Mouse (Mus musculus) megakaryocyte, adult 5-6 weeks (primary cell): ENCODE results near the gene Tomt. TPM values are rescaled to one million over a fixed set of nuclear protein-coding genes. Genes with fewer than 3 reads are reported as not detected.
"Not testable (repeated sequence)": the region's sequence is repeated elsewhere in the genome, so short reads cannot be mapped to it uniquely, and the experiment has no call there.

Source experiments
- ATAC-seq: 2 replicates; pipeline ENCODE4 v1.8.0; 2016; ENCODE audit warnings: mild to moderate bottlenecking, inconsistent platforms; ENCODE audit not compliant: poor library complexity, severe bottlenecking
- total RNA-seq, 2 experiments: library from RNA; stranded (forward) in 1 of 2; stranded (reverse) in 1 of 2; fragments of 153-499, 151-499 nt in 1 of 2; fragments of 221-1000, 200-1000 nt in 1 of 2; gene quantifications; 2 replicates each; pipeline versions ENCODE4 v1.2.3 to v1.2.4; 2015 to 2017

Tomt gene
- total RNA-seq (2015): 0.11 TPM in 1 of 2 replicates, not detected in the other
- total RNA-seq (2017): 0.07 TPM in 1 of 2 replicates, not detected in the other

DNA sequence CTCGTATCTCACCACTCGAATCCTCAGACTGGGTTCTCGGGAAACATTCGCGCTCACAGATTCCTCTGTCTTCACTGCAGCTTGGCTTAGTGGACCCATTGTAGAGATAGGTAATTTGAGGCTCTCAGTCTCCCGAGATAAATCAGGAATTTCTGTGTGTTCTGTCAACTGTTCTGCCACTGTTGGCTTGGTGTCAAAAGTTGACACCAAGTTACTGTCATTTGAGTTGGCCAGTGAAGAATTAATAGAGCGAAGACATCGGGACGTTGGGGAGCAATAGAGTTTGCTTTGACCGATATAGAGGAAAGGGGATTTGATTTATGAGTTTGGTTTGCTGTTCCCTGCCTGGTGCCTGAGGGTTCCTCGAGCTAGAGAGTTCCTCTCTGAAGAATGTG is at the start of gene Tomt:
Tomt (minus strand) TSS at position 73 of the 395 bp plus-strand sequence.
- ATAC-seq: no peak

DNA sequence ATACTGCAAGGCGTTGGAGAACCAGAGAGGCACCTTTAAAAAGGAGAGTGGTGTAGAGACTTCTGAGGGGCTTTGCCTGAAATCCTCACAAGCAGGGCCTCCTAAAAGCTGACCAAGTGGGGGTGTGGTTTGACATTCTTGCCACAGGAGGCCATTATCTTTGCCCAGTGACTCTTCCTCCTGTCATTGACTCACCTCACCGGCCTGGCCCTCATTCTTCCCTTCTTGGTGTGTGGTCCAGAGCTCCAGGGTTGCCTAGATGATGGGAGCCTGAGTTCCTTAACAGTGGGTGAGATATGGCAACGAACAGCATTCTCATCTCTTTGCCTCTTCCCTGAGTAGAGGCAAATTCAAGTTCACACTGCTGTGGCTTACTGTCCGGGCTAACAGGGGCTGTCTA is 49.7 kb upstream of the Tomt start:
- peak; percentile 35 for ATAC-seq

DNA sequence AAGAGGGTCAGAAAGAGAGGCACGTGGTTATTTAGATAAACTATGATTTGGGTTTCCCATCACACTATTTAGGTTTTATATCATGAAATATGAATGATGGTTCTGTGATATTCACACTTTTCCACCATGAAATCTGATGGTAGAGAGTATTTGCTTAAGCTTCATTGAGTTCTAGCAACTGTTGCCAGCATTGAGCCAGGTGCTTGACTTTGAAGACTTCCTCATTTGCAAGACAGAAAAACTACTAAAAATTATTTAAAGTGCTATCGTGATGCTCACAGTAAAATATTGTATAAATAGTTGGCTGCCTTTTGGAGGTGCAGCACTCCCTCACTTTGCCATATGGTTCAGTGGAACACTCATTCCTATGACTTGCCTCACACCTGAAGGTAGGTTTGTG is 49.1 kb upstream of the Tomt start:
- no peak for ATAC-seq

DNA sequence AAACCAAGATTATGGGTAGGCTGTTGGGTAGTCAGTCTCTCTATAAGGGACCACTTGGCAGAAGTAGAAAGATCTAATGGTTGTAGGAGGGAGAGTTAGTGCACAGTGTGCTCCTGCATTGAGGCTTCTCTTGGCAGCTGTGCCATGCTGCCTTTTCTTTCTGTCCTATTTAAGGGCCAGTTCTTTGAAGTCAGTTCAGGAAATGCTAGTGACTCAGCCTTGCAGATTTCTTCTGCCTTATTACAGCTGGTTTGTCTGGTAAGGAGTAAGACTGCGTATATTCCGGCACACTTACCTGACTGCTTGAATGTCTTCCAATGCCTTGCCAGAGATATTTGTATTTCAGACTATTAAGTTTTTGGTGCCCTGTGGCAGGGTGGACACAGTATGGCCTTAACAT is 48.0 kb upstream of the Tomt start:
- ATAC-seq: no peak

DNA sequence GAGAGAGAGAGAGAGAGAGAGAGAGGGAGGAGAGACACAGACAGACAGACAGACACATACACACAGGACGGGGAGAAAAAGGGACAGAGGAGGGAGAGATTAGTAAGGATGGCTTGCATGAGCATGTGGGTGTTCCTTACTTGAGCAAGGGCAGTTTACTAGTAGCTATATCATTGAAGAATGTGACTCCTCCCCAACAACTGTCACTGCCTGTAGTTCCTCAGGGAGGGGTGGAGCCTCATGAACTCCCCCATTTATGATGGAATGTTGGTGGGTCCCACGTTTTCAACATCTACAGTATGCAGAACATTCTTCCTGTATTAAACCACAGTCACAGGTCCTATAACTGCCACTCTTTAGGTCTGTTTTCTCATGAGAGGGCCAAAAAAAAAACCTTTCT is 45.9 kb upstream of the Tomt start:
- ATAC-seq: no peak

DNA sequence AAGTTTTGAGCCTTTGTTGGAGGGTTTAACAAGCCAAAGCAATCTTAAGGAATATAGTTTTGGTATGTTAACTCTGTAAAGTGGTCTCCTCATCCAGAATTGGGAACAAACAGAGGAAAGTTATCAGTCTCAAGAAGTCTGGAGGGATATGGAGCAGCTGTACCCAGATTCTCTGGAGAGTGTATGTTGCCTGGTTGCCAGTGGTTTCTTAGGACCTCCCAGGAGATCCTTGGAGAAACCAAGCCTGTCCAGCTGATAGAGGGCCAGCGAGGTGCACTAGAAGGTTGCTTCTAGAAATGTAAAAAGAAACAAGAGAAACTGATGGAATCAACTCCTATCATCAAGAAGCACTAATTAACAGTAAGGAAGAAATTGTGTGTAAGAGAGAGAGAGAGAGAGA is 45.5 kb upstream of the Tomt start:
- ATAC-seq: no peak

DNA sequence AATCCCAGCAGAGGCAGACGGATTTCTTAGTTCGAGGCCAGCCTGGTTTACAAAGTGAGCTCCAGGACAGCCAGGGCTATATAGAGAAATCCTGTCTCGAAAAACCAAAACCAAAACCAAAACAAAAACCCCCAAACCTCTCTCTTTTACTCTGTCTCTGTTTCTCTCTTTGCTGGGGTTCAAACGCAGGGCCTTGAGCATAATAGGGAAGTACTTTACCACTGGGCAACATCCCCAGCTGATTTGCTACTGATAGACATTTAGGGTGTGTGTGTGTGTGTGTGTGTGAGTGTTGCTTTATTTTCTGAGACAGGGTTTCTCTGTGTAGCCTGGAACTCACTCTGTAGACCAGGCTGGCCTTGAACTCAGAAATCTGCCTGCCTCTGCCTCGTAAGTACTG is 42.8 kb upstream of the Tomt start:
- peak; percentile 84 for ATAC-seq

DNA sequence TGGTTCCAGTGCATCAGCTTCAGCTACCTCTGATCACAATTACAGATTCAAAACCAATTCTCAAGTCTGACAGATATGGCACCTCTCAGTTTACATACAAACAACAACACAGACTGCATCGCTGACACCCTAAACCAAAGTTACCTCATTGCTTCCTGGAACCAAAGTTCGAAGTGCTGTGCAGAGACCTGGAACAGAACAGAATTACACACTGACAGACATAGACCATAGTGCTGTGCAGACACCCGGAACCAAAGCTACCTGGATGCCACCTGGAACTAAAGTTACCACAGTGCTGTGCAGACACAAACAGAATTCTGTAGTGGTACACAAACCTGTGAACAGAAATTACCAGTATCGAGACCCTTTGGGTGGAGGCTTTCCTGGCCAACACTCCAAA is 33.6 kb upstream of the Tomt start:
- ATAC-seq: no peak

DNA sequence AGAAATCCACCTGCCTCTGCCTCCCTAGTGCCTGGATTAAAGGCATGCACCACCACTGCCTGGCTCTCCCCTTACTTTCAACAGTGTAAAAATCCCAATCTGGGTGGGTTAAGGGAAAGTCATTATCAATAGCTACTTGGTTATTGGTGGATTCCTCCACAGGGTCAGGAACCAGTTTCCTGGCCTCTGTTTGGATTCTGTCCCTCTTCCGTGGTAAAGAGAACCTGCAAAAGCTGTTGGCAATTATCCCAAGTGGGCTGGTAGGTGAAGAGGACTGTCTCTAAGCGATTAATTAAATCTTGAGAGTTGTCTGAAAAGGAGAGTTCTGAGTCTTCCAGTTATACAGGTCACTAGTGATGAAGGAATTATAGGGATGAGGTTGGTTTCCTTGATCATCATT is 32.2 kb upstream of the Tomt start:
- no peak for ATAC-seq

DNA sequence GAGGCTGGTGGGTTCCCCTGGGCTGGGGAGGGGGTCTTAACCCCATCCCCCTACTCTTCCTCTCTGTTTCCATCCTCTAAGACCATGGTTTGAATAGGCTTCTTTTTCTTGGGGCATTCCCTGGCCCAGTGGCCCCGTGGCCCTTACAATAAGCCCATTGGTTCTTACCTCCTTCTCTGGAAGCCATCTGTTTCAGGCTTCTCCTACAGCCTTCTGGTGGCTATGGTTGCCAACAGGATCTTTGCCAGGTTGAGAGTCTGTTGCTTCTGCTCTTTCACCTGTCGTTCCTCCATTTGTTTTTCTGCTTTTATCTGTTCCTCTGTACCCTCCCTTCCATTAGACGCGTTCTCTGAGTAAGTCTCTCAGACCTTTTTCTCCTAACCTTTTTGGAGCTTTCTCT is 31.4 kb upstream of the Tomt start:
- no peak for ATAC-seq

DNA sequence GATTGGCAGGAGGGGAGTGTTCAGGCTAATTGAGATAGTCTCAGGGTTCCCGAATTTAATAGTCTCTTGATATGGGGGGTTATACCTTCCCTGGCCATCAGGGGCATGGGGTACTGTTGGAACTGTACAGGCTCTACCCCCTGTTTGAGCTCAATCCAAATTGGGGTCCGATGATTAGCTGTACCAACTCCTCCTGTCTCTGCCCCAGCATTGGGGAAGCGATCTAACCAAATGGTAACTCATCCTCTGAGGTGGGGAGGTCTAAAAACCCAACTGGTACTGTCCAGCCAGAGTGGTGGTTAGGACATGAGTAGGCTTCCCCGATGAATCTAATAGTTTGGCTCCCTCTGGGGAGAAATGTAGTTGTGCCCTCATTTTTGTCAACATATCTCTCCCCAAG is 30.8 kb upstream of the Tomt start:
- ATAC-seq: no peak

DNA sequence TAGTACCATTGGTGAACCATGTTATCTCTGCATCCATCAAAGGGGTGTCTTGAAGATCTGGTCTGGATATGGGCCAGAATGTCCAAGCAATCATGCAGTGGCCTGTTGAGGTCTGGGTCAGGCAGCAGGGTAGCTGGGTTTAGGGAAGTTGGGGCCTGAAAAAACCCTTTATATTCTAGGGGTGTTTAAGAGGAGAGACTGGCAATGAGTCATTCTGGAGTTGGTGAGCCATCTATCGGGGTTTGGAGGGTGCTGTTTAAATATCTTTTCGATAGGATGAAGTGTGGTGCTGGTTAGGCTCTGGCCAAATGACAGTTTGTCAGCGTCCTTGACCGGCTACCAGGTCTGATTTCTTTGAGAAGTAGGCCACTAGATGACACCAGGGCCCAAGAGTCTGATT is 29.8 kb upstream of the Tomt start:
- ATAC-seq: no peak

DNA sequence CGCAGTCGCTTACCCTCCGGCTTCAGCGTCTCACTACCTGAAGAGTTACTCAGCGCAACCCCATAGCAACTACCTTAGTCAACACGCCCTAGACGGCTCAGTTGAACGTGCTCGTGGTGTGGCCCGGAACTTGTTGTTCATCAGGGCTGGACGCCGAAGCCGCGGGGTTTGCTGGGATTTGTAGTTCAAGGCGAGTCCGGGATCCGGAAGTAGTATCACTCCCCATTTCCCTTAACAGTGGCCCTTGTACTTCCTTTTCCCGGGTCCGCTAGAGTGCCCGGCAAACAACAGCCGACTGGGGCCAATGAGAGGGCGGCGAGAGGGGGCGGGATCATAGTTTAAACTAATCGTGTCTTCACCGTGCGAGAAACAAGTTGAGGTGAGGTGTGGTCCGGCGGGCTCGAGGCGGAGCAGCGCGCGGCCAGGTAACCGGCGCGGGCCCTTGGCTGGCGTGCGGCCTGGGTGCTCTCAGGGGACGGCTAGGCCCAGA is 27.6 kb upstream of the Tomt start, which contains the start of the genes Lrrc51 and Numa1:
Lrrc51 (minus strand) TSS at position 145 of the 490 bp plus-strand sequence.
Numa1 (plus strand) TSS at position 361 of the 490 bp plus-strand sequence.
- peak; percentile 99 for ATAC-seq

DNA sequence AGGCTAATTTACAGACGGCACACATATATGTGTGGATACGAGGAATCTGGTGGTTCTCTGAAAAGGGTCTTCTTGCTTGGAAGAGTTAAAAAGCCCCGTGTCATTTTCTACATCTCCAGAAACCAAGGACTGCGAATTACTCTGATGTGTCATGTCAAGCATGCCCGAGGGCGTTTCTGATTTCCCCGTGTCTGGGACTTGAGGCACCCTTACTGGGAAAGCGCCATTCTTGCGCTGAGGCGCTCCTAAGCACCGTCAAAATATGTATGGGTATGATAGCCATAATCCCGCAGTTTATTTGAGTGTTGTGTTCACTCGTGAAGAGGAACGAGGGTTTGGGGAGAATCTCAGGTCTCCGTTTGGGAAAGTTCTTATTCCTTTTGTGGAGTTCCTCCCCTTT is 27.1 kb upstream of the Tomt start:
- ATAC-seq: peak; percentile 14

DNA sequence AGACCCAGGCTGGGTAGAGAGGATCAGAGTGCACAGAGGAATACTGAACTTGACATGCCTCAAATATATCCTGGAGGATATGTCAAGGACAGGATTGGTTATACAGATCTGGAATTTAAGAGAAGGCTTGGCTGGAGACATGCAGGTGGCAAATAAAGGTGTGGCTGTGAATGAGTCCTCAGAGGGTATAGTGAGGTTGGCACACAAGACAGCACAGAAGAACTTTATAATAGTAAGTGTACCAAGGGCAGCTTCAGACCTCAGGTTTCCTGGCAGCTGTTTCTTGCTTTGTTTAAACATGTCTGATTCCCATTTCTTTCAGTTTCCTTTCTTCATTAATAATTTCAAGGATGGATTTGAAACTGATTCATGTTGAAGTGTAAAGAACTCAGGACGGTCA is 26.4 kb upstream of the Tomt start:
- ATAC-seq: no peak

DNA sequence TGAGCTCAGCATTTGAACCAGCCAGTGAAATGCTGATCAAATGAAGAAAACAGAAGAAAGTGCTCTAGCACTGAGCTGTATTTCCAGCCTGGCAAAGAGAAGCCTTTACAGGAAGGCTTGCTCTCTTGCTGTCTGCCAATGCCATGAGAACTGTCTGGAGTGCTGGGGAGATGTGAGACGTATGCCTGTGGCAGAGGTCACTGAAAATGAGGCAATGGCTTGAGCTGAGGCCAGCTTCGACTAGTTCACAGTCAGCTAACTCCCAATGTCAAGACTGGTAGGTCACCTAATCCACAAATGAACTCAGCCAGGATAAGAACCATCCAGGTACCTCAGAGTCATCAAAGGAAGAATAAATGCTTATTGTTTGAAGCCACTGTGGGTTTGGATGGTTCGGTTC is 21.9 kb upstream of the Tomt start:
- no peak for ATAC-seq

DNA sequence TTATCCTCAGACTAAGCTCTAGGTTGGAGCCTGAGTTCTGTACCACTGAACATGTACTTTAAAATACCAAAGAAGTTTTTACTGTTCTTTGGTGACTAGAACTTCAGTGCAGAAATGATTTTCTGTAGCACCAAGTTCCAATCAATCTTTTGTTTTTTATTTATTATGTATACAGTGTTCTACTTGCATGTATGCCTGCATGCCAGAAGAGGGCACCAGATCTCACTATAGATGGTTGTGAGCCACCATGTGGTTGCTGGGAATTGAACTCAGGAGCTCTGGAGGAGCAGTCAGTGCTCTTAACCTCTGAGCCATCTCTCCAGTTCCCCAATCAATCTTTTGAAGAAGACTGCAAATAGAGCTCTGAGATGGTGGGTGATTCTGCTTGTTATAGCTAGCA is 19.7 kb upstream of the Tomt start:
- not testable (repeated sequence) for ATAC-seq

DNA sequence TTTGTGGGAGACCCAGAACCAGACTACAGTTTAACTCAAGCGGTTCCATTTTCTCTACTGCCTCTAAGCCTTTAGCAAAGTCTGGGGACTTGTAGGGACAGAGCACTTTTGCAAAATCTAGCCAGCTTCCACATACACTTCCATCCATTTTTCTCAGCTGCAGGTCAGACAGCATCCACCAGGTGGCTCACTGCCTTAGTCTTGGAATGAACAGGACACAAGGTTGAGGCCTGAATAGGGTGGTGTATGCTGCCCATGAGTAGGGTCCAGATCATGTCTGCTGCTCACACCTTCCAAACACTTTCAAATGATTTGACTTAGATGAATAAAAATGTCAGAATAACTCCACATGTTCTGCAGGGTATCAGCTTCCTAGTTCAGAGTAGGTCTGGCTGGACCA is 11.9 kb upstream of the Tomt start:
- ATAC-seq: peak; percentile 88

DNA sequence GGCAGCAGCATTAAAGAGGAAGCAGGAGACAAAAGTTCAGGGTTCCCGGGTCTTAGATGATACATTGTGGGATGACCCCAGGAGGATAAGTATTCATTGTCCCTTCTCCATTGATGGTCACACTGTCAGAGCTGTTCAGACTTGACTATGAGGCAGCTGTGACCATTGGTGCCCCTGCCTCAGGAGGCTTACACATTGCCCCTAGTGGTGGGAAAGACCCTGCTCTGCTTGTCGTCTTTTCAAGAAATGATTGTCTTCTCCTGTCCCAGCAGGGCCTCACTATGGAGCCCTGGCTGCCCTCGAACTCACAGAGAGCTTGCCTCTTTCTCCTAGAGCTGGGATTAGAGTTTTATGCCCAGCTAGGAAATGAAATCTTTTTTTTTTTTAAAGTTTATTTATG is 5.8 kb upstream of the Tomt start:
- no peak for ATAC-seq

DNA sequence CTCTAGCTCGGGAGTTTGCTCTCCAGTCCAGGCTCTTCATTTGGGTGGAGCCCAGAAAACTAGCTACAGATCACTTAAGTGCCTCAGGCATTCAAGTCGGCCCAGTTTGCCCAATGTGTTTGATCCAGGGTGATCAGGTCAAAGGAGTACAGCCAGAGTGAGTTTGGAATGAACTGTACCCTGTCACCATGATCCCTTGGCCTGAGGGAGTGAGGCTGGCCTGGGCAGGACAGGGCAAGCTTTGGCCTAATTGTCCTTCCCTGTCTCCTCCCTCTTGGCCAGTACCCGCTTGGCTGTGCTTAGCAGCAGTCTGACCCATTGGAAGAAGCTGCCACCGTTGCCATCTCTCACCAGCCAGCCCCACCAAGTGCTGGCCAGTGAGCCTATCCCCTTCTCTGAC is 4.0 kb upstream of the Tomt start:
- no peak for ATAC-seq

DNA sequence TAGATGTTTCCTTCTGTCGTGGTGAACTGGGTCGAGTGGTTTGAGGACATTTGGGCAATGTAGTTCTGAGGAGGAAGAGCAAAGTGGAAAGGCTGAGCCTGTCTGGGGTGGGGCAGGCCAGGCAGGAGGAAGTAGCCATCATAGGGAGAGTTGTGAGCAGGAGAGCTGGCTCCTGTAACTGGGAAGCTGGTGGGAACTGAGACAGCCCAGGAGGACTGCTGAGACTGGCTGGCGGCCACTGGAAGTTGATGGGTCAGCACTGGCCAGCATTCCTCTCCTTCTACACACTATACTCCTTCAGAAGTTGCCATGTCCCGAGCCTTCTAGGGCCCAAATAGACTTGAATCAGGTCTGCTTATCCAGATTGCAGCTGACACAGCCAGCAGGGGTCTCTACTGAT is 2.2 kb upstream of the Tomt start:
- ATAC-seq: peak; percentile 34

DNA sequence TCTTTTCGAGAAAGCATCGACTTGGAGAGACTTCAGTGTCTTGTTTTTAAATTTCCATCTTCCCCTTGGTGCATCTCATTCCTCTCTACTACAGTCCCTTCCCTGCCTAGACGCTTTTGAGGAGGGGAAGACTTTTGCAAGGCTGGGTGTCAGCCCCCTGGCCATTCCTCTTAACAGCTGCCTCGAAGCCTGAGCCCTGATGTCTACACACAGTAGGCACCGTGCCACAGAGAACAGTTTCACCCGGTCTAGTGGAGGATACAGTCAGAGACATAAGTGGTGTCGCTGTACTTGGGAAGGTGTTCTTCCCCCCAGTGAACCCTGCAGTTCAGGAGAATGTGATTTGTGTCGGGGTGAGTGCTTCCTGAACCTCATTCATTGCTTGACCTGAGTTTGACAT is 537 bp upstream of the Tomt start:
- ATAC-seq: 0 out of 2 replicates have a peak, but pooled peaks have one; percentile 2

DNA sequence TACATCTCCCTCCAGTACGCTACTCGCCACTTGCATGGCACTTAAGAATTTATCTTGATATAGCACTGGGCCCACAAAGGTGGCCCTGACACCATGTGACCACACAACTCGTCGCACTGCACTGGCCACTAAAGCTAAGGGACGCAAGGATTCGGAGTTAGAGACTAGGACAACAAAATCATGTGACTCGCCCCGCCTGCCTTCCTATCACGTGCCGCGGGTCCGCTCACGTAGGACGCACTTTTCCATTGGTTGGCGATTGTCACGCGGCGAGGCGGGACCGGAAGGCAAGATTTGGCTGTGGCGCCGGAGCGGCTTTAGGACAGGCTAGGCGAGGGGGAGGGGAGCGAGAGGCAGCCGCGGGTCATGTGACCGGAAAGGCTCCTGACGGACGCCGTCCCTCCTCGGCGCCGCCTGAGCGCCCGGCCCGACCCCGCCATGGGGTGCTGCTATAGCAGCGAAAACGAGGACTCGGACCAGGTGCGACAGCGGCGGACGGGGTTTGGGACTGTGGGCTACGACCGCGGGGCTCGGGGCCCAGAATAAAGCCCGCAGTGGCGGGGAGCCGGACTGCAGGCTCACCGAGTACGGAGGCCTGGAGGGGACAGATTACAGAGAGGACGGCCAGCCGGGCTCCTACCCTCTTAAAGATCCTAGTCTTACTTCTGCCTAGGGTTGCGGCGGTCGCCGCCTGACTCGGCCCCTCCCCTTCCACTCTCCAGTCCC is 435 bp downstream of the Tomt start, which contains the start of gene Lamtor1:
Lamtor1 (plus strand) TSS at position 344 of the 726 bp plus-strand sequence.
- peak; percentile 88 for ATAC-seq
